Mouse (Mus musculus) adrenal gland, postnatal 14 days (tissue): ENCODE measurements around the gene Zc3h7b. TPM values are rescaled to one million over a fixed set of nuclear protein-coding genes. Genes with fewer than 3 reads are reported as not detected.
A peak's percentile ranks its signal among the peaks of the same experiment; 100 is the strongest.

Source experiments
- DNase-seq: peaks from one replicate; pipeline ENCODE4 v3.0.0; 2021; ENCODE audit warnings: mixed read lengths
- total RNA-seq: library from RNA; stranded (reverse); gene quantifications from 2 replicates; pipeline ENCODE4 v1.2.3, GENCODE M21; 2021

The Zc3h7b gene
- total RNA-seq, 1 experiment from 2014 or later, result 73.8 TPM

DNA sequence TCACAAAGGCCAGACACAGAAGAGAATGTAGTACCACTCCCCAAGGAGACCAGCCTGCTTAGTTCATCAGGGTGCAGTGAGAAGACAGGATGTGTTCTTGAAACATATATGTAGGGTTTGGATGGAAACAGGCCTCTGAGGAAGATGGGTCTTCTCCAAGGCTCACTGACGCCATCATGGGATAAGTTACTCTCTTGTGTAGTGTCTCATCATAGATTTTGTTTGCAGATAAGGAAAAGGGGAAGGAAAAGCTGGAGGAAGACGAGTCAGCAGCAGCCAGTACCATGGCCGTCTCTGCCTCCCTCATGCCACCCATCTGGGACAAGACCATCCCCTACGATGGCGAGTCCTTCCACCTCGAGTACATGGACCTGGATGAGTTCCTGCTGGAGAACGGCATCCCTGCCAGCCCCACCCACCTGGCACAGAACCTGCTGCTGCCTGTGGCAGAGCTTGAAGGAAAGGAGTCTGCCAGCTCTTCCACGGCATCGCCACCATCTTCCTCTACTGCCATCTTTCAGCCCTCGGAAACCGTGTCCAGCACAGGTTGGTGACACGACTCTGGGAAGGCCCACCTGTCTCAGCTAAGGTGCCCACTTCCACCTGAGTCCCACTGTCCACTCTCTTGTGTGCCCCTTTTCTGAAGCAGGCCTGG, 70.0 kb downstream of the Zc3h7b start:
- peak; percentile 52 for DNase-seq

DNA sequence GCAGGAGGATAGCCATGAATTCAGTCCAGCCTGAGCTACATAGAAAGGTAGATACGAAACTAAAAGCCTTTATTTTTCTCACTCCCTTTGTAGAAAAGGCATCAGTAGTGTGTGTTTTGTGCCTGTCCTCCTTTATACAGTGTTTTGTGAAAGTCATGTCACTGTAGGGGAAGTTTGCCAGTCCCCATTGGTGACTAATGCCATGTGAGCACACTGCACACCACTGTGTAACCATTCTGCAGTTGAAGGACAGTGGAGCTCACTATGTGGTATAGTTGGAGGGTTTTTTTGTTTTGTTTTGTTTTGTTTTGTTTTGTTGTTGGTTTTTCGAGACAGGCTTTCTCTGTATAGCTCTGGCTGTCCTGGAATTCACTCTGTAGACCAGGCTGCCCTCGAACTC, 73.5 kb downstream of the Zc3h7b start:
- no peak for DNase-seq

DNA sequence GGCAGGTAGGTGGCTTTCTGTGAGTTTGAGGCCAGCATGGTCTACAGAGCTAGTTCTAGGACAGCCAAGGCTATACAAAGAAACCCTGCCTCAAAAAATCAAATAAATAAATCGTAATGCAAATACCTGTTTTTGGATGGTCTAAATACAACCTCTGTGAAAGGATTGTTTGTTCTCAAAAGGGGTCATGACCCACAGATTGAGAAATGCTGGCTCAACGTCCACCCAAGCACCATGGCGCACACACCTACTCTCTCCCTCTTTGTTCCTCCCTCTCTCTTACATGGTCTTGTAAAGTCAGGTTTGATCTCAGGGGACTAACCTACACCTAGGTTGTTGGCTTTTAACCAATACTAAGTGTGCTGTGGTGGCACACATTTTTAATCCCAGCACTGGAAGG, 77.8 kb downstream of the Zc3h7b start:
- DNase-seq, result no peak

DNA sequence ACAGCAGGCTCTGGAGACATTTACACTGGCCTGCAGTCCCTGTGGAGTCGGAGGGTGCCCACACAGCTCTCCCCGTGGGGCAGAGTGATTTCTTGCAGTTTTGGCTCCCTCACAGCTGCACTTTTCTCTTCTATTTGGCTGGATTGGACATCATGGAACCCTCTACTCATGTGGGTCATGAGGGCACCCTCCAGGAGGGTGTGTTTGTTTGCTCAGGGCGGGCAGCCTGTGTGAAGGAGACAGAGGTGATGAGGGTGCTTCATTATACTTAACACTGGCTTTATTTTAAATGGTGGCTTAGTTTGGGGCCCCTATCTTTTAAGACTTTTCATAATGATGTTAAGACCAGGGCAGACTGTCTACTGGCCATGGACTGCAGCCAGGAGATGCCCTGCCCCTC, 80.0 kb downstream of the Zc3h7b start:
- DNase-seq, result no peak

DNA sequence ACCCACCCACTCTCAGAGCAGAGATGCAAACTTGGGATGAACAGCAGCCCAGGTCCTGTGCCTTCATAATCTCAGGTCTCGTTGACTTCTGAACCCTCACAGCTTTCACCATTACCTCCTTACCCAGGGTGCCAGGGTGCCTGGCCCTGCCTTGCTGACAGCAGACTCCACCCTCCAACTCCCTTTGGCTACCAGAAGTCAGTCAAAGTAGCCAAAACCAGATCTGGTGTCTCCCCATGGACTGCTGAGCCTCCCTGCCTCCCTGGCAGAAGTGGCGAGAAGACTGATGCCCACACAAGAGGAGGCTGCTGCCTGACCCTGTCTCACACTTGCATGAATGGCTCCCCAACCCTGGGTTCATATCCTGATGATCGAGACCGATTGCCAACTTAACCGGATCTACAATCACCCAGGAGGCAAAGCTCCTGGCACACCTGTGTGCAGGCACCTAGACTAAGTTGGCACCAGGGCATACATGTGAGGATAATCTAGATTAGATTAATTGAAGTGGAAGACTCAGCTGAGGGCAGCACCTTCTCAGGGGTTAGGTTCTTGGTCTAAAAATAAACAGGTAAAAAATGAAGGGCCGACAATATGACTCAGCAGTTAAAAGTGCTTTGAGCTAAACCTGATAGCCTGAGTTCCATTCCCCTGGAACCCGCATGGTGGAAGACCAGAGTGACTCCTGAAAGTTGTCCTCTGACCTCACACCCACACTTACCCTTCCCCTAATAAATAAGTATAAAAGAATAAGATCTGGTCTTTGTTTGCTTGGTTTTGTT, 83.8 kb downstream of the Zc3h7b start:
- peak; percentile 57 for DNase-seq

DNA sequence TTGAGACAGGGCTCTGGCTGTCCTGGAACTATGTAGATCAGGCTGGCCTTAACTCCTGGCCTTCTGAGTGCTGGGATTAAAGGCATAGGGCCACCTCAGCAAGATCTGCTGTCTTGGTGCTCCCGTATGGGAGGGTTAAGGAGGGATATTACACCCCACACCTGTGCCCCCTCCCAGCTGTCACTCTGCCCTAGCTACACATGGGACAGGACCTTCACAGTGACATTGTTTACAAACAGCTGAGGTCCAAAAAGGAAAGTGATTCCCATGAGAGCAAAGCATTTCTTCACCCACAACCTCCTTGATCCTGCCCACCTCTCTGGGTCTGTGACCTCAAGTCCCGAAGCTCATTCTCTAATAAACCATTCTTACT, 84.3 kb downstream of the Zc3h7b start:
- no peak for DNase-seq

DNA sequence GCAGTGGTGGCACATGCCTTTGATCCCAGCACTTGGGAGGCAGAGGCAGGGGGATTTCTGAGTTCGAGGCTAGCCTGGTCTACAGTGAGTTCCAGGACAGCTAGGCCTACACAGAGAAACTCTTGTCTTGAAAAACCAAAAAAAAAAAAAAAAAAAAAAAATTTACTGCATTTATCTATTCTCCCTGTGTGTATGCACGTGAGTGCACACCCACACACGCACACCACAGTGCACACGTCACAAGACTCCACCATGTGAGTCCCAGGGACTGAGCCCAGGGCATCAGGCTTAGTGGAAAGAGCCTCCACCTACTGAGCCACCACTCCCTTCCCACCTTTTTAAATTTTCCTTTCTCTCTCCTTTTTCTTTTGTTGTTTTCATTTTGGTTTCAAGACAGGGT, 85.7 kb downstream of the Zc3h7b start:
- DNase-seq, result no peak

DNA sequence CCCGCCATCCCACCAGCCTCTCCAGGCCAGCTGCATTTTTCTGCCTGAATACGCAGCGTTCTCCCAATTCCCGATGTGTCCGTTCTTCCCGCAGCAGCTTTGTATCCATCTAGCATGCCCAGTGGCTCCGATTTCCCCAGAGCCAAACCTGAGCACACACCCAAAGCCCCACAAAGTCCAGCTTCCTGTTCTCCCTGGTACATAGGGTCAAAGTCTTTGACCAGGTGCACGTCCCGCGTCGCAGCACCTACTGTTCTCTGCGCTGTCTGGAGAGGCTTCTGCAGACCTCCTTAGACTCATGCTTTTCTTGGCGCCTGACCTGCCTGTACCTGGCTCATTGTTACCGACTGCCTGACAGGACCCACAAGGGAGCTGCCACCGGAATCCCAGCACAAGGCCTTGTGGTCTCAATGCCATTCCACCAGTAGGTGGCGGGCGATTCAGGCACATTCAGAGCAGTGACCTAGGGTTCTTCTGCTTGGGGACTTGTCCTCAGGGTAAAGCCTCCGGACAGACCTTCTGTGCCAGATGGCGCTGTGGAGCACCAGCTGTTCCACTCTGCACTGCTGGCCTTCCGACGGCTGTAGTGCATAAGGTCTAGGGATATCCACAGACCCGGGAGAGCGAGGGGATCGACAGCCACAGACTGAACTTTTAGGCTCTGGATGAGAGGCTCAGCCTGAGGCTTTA, 86.4 kb downstream of the Zc3h7b start:
- peak; percentile 95 for DNase-seq

DNA sequence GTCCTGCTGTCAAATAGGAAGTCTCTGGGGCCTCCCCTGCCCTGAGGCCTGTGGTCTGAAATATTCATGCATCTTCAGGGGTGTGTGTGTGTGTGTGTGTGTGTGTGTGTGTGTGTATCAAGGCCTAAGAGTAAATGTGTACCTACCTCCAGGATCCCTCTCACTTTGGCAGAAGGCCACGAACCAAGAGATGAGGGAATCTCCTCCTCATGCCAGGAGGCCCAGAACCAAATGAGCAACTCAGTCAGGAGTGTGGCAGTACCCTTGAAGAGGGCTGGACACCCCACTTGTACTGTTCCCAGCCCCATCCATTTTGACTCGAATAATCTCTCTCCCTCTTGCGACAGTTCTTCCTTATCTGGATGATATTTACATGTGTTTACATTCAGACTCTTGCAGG, 87.4 kb downstream of the Zc3h7b start:
- DNase-seq, result no peak

DNA sequence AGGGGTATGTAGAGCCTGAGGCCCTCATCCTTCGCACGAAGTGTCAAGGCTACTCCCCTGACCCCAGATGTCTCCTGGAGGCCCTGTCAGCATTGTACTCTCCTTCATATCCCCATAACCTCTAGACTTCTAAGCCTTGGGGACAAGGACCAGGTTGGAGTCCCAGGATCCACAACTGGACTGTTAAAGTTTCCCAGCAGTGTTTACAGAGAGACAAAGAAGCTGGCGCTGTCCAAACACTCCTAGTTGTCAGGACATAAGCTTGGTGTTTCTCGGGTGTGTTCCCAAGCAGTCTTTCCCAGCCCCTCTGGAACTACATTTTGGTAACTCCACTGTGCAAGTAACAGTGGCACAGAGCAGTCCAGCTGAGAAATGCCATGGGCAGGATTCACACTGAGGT, 88.6 kb downstream of the Zc3h7b start:
- DNase-seq, result no peak

DNA sequence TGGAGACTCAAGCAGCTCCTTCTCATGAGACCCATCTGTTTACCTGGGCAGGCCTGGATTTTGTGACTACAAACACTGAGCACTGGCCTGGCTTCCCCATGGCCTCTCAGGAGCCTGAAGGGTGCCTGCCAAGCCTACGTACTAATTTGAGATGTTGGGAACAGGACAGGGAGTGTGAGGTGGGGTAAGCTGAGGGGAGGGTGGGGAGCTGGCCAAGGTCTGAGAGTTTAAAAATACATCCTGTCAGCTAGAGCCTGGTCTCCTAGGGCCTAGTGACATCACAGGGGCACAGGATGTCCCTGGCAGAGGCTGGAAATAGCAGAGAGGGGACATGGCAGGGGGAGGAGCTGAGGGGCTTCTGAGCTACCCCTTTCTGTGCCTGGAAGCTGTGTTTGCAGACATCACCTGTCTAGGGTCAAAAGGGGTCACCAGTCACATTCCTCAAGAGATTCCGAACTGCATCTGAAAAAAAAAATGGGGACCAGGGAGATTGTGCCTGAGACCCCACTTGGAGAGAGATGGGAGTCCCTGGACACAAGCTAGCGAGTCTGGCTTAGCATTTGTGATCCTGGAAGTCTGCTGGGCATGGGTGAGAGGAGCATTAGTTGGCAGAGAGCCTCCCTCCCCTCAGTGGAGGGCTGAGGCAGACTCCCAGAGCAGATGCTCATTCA, 89.4 kb downstream of the Zc3h7b start:
- peak; percentile 56 for DNase-seq

DNA sequence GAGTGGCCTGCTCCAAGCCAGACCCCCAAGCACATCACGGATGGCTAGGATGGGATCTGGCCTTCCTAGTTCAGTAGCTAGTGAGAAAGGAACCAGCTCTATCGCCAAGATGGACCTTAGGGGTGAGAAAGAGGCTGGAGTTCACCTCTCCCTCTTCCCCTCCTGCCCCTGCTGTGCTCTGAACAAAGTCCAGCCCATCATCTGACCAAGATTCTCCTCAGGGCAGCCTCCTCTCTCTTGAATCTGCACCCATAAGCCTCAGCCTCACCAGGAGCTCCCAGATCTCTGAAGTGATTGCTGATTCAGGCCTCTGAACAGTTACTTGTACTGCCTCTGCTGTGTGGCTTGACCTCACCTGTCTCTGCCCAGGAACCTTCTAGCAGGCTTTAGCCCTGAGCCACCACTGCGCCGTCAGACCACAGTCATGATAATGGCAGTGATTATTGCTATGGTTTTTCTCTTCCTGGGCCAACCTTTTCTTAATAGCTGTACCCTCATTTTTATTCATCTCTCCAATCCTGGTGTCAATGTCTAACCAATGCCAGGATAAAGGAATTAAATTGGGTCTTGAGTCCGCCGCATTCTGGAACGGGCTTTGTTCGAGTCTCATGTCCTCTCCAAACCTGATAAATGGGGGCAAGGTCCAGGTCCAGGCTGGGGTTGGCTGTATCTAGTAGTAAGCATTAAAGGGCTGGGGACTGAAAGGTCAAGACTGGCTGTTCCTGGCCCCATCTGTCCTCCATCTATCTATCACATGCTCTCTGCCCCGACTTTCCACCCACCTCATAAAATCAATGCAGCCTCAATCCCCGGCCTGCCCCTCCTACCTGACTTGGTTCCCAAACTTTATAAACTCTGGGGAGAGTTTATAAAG, 90.4 kb downstream of the Zc3h7b start:
- no peak for DNase-seq

DNA sequence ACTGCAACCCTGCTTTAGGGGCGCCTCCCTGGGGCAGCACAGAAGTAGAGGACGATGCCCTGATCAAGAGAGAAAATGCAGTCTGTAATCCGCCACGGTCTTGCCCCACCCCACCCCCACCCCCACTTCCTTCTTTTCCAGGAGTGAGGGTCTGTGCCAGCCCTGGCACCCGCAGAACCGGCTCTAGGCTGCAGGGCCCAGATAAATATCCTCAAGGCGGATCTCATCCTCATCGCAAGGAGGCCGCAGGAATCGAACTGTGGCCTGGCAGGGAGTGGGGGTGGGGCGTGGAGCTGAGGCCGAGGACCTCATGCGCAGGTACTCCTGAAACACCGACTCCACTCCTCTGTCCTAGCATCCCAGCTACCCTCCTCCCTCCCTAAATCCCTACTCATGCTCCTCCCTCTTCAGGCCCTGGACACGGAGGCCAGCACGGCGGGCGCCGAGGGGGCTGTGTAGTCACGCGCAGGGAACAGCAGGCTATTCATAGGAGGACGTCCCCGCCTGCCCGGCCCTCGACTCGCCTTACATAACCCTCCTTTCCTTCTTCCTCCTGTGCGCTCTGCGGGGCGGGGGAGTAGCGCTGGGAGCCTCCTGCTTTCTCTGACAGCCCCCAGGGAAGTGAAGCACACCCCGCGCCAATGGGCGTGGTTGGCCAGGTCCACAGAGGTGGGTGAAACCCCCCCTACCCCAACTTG, 91.4 kb downstream of the Zc3h7b start:
- DNase-seq, result peak; percentile 93

DNA sequence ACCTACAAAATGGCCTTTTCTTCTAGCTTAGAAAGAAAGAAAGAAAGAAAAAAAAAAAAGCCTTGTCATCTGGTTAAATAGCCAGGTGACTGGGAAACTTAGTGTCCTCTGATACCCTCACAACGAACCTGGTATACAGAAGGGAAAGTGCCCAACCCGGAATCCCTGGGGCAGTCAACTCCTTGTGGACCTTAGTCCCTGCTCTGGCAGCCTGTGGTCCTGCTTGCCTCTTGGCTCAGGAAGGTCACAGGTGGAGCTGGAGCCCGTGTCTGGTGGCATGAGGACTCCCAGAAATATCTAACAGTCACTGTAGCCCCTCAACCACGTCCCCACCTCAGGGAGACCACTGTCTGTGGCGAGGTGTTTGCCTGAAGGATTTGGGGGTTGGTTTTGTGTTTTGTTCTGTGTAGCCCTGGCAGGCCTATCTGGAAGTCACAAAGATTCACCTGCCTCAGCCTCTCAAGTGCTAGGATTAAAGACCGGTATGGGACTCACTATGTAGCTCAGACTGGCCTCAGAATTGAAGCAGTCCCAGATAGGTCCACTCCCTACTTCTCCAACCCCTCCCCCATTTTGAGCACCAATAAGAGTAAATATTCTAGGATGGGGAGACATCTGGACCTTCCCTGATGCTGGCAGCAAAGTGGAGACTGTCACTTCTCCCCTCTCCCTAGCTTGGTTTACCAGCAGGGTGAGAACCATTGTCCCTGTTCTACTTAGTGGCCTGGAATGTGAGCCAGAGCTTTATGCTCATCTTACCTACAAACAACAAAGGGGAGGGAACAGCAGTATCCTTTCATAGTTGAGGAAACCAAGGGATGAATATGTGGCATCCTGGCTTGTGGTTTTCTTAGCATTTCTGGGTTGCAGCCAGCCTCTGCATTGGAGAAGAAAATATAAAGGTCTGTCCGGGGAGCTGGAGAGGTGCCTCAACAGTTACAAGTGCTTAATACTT, 92.4 kb downstream of the Zc3h7b start:
- peak; percentile 59 for DNase-seq

DNA sequence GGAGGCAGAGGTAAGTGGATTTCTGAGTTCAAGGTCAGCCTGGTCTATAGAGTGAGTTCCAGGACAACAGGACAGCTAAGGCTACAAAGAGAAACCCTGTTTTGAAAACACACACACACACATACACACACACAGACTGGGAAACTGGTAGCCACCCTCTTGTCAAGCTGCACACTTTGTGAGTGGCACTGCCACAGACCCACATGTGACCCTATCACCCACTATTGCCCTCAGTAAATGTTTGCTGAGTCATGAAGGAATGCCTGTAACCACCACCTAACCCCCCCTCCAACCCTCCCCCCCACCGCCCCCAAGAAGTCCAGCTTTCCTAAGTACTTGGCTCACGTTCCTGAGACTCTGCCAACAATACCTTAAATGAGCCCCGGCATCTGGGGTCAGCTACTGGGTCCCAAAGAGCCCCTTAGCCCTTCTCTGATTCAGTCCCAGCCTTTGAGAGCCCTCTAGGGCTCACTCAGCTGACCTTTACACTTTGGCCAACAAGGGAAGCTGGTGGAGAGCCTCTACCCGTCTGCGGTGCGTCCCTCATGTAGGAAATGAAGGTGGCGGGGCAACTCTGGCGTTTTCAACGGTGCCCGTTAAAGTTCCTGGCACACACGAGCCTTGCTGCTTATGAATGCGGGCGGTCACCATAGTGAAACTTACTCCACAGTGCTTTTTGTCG, 93.8 kb downstream of the Zc3h7b start:
- peak; percentile 43 for DNase-seq

DNA sequence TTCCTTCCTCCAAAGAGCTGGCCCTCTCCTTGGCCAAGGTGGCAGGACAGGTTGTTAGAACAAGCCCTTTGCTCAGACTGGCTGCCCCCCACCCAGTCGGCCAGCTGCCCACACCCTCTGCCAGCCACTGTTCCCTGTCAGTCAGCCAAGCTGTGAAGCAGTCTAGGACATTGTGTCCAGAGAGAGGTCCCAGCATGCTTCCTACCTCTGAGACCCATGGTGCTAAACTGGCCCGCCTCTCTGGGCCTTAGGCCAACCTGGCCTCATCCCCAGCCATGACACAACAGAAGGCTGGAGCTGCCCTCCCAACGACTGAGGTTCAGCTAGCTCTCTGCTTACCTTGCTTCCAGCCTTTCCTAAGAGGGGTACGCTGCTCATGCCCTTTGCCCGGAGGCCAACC, 94.8 kb downstream of the Zc3h7b start:
- DNase-seq, result peak; percentile 93

DNA sequence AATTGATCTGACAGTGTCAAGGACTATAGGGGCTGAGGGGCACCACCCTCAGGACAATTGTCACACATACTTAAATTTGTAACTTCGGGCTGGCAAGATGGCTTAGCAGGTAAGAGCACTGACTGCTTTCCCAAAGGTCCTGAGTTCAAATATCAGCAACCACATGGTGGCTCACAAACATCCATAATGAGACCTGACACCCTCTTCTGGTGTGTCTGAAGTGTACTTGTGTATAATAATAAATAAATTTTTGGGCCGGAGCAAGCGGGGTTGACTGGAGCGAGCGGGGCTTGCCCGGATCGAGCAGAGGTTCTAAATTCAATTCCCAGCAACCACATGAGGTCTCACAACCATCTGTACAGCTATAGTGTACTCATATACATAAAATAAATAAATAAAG, 95.4 kb downstream of the Zc3h7b start:
- no peak for DNase-seq

DNA sequence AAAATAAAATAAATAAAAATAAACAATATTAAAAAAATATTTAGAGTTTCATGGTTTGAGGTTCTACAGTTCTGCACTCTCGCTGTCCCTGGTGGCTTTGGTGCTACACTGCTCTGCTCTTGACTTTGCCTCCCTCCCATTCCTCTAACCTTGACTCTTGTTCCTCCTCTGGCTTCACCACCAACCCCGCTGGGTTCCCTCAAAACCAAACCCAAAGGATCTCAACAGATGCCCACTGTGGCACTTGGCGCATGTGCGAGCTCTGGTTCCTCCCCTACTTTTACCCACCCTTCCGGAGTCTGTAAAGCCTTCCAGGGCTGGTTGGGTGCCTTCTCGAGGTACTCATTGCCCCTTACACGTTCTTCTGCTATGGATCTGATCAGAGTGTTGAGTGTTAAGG, 97.4 kb downstream of the Zc3h7b start:
- no peak for DNase-seq

DNA sequence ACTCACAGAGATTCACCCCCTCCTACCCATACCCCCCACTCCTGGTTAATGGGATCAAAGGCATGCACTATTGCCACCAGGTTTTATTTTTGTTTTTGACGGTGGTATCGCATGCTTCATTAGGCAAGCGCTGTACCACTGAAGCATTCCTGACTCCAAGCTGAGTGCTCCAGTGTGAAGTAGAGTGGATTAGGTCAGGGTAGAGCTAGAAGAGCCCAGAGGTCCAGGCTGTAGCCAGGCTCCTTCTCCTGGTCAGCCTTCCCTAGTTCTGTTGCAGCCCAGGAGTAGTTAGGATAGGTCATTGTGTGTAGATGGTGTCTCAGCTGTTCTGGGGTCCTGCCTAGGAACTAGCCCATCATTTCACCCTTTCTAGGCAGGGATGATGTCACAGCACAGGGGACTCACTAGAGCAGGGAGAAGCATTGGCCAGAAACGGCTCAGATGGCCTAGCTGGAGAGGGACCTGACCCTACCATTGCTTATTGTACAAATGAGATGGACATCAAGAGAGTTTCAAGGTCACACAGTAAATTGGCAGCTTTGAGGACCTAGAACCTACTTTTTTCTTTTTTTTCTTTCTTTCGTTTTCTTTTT, 100.3 kb downstream of the Zc3h7b start:
- DNase-seq, result peak; percentile 50
